Mouse (Mus musculus) stomach, embryonic 14.5 days (tissue): ENCODE data around the gene Anxa2. TPM values are rescaled to one million over a fixed set of nuclear protein-coding genes. Genes with fewer than 3 reads are reported as not detected.

Experiments used
- ATAC-seq: fragments of 200-750 bp; cut with Nextera tagmentation; 2 replicates; pipeline ENCODE4 v1.8.0; 2017; ENCODE audit warnings: low read depth, moderate TSS enrichment; ENCODE audit not compliant: insufficient number of reproducible peaks, insufficient read depth, low FRiP score
- H3K27ac ChIP-seq: fragments of 300-500 bp; sonication (generic); 2 replicates; pipeline ENCODE4 v1.5.1; 2014; ENCODE audit warnings: mild to moderate bottlenecking, low read length, moderate library complexity, mixed read lengths
- H3K27me3 ChIP-seq: fragments of 300-500 bp; sonication (generic); 2 replicates; pipeline ENCODE4 v1.6.1; 2014; ENCODE audit warnings: low read length, control low read depth, mixed read lengths; ENCODE audit not compliant: control insufficient read depth, insufficient read depth
- H3K36me3 ChIP-seq: fragments of 300-500 bp; sonication (generic); 2 replicates; pipeline ENCODE4 v1.6.1; 2014; ENCODE audit warnings: mild to moderate bottlenecking, control low read depth, low read length, moderate library complexity, mixed read lengths; ENCODE audit not compliant: control insufficient read depth, insufficient read depth
- H3K4me1 ChIP-seq: fragments of 300-500 bp; sonication (generic); 2 replicates; pipeline ENCODE4 v1.6.1; 2014; ENCODE audit warnings: low read length, control low read depth, mixed read lengths; ENCODE audit not compliant: control insufficient read depth, insufficient read depth
- H3K4me2 ChIP-seq: fragments of 300-500 bp; sonication (generic); replicated peaks from 2 replicates; pipeline ENCODE4 v1.6.1; 2014; ENCODE audit warnings: low read depth, low read length, control low read depth
- H3K4me3 ChIP-seq: fragments of 300-500 bp; sonication (generic); 2 replicates; pipeline ENCODE4 v1.5.1; 2014; ENCODE audit warnings: low read depth, low read length, control low read depth
- H3K9ac ChIP-seq: fragments of 300-500 bp; sonication (generic); replicated peaks from 2 replicates; pipeline ENCODE4 v1.6.1; 2014; ENCODE audit warnings: low read depth, mild to moderate bottlenecking, control low read depth, low read length, moderate library complexity, mixed read lengths
- H3K9me3 ChIP-seq: fragments of 300-500 bp; sonication (generic); 2 replicates; pipeline ENCODE4 v1.6.1; 2016; ENCODE audit warnings: low read depth, low read length, control low read depth; ENCODE audit not compliant: control insufficient read depth
- WGBS: fragments of 180-500 bp; shearing (Covaris S2); extraction: QIAGEN DNeasy Blood & Tissue Kit; methylation state at CpG from one replicate; pipeline ENCODE4 v1.1.7; 2014; 5-methylcytosine and 5-hydroxymethylcytosine counted together
- polyA plus RNA-seq: library from polyadenylated mRNA; unstranded; fragments of >200 nt; fragmentation: Nextera tagmentation; extraction: Ambion mirVana; gene quantifications from 2 replicates; pipeline ENCODE4 v1.2.1, GENCODE M21; 2014

Anxa2 gene
- polyA plus RNA-seq, 1 experiment from 2014 or later: 902 TPM

- peaks cover 12% of the 10 kb centered on the region; the same call in 1 of the 2 replicates for H3K4me1 ChIP-seq
- H3K9me3 ChIP-seq: no peaks in the 10 kb centered on the region
- 48% methylated on average over 6 of the region's 6 CpGs for WGBS
- no peak overlapping the region for H3K27ac ChIP-seq
- no peak overlapping the region for H3K4me2 ChIP-seq
- no peak for ATAC-seq
- H3K9ac ChIP-seq: no peak overlapping the region
- H3K4me3 ChIP-seq: no peak overlapping the region
- no peaks in the 10 kb centered on the region for H3K27me3 ChIP-seq
- H3K36me3 ChIP-seq: no peaks in the 10 kb centered on the region
These were observed 10.9 kb upstream of the Anxa2 start for GRCm38 (mm10) chr9:69442471-69443038.

DNA sequence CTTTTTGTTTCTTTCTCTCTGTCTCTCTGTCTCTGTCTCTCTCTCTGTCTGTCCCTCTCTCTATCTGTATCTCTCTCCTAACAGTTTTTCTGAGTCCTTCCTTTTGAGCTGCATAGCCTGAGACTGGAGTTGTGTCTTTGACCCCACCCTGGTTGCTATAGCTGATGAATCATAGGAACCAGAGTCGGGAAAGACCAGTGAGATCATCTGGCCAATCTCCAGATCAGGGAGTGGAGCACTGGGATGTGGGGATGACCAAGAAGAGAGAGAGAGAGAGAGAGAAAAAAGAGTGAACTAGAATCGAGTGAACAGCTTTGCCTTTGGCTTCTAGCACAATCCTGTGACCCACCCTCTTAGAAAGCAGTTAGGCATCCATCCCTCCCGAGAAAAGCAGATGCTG lies 10.2 kb upstream of the Anxa2 start:
- Histone ChIP-seq H3K27ac (no peak overlapping the region), H3K4me3 (no peak overlapping the region), H3K27me3 (no peaks in the 10 kb centered on the region), H3K9ac (no peak overlapping the region), H3K9me3 (no peaks in the 10 kb centered on the region), H3K4me1 (peaks cover 12% of the 10 kb centered on the region; the same call in 1 of the 2 replicates), H3K36me3 (no peaks in the 10 kb centered on the region), H3K4me2 (no peak overlapping the region)
- no peak for ATAC-seq
- WGBS: 39% methylated on average over 3 of the region's 3 CpGs

- Histone ChIP-seq H3K4me3 (no peak overlapping the region), H3K9ac (no peak overlapping the region)
These were observed 4.6 kb upstream of the Anxa2 start for GRCm38 (mm10) chr9:69448801-69449200.

DNA sequence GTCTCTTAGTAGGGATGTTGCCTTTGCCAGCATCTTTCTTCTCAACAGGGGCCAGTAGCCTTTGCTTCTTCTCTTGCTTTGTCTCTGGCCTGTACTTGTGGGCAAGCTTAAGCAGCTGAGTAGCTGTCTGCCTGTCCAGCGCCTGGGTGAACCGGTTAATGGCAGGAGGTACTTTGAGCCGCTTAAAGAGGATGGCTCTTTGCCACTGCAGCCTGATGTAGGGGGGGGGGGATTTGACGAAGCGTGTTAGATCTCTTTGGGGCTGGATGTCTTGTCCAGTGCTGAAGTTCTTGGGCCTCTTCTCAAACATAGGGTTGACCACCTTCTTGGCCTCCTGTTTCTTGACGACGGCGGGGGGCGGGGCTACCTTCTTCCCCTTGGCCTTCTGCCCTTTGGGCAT lies 2.8 kb upstream of the Anxa2 start:
- Histone ChIP-seq H3K27ac (no peak overlapping the region), H3K9ac (no peak overlapping the region), H3K9me3 (no peaks in the 10 kb centered on the region), H3K4me2 (no peak overlapping the region), H3K4me3 (no peak overlapping the region), H3K27me3 (no peaks in the 10 kb centered on the region), H3K36me3 (no peaks in the 10 kb centered on the region), H3K4me1 (peaks cover 13% of the 10 kb centered on the region; the same call in 1 of the 2 replicates)
- 86% methylated on average over 9 of the region's 9 CpGs for WGBS
- ATAC-seq: no peak

More at GRCm38 (mm10) chr9:69448801-69449200, 4.6 kb upstream of the Anxa2 start:
- Histone ChIP-seq H3K9me3 (no peaks in the 10 kb centered on the region), H3K4me2 (no peak overlapping the region), H3K36me3 (no peaks in the 10 kb centered on the region), H3K4me1 (peaks cover 4% of the 10 kb centered on the region; the same call in 1 of the 2 replicates), H3K27ac (no peak overlapping the region), H3K27me3 (no peaks in the 10 kb centered on the region)
- WGBS: 59% methylated on average over 3 of the region's 3 CpGs
- ATAC-seq: no peak

- no peak for ATAC-seq
- Histone ChIP-seq H3K27me3 (no peaks in the 10 kb centered on the region), H3K9me3 (no peaks in the 10 kb centered on the region), H3K4me1 (peaks cover 26% of the 10 kb centered on the region), H3K36me3 (no peaks in the 10 kb centered on the region), H3K27ac (peak overlapping the region; percentile 97), H3K9ac (no peak overlapping the region), H3K4me2 (no peak overlapping the region), H3K4me3 (no peak overlapping the region)
- 87% methylated on average over 10 of the region's 10 CpGs for WGBS
These were observed 1.3 kb upstream of the Anxa2 start for GRCm38 (mm10) chr9:69451886-69452810.

GRCm38 (mm10) chr9:69453901-69454666 lies 664 bp downstream of the Anxa2 start:
- Histone ChIP-seq H3K4me3 (peak overlapping the region; percentile 80), H3K9ac (peak overlapping the region; percentile 88), H3K9me3 (no peaks in the 10 kb centered on the region), H3K36me3 (no peaks in the 10 kb centered on the region), H3K27ac (peak overlapping the region; percentile 97), H3K4me2 (peak overlapping the region; percentile 67), H3K27me3 (no peaks in the 10 kb centered on the region), H3K4me1 (peaks cover 46% of the 10 kb centered on the region)
- peak; percentile 48 for ATAC-seq
- WGBS: 6% methylated on average over 32 of the region's 32 CpGs

GRCm38 (mm10) chr9:69454691-69455090 lies 1.3 kb downstream of the Anxa2 start:
- Histone ChIP-seq H3K9ac (peak overlapping the region; percentile 88), H3K4me2 (peak overlapping the region; percentile 67), H3K27me3 (no peaks in the 10 kb centered on the region), H3K27ac (peak overlapping the region; percentile 97), H3K4me1 (peaks cover 52% of the 10 kb centered on the region), H3K9me3 (no peaks in the 10 kb centered on the region), H3K4me3 (peak overlapping the region; percentile 80), H3K36me3 (no peaks in the 10 kb centered on the region)
- no peak for ATAC-seq
- WGBS: 55% methylated on average over 4 of the region's 4 CpGs

- Histone ChIP-seq H3K4me1 (peaks cover 55% of the 10 kb centered on the region), H3K9ac (peak overlapping the region; percentile 33; the same call in 1 of the 2 replicates)
These were observed 2.0 kb downstream of the Anxa2 start for GRCm38 (mm10) chr9:69455391-69455790.

More at GRCm38 (mm10) chr9:69455391-69455790, 2.0 kb downstream of the Anxa2 start:
- Histone ChIP-seq H3K27ac (peak overlapping the region; percentile 89), H3K36me3 (0 out of 2 replicates have a peak, but pooled peaks cover 2% of the 10 kb centered on the region), H3K27me3 (no peaks in the 10 kb centered on the region), H3K4me2 (peak overlapping the region; percentile 67), H3K4me3 (peak overlapping the region; percentile 80), H3K9me3 (no peaks in the 10 kb centered on the region)
- ATAC-seq: no peak
- 51% methylated on average over 4 of the region's 4 CpGs for WGBS
